Mouse (Mus musculus) ES-E14 (cell line): ENCODE data around the gene Lin7c.

Source experiments
- CHD2 ChIP-seq: IDR thresholded peaks from 2 replicates; pipeline ENCODE4 v1.6.1; 2014; ENCODE audit warnings: mild to moderate bottlenecking, low read depth, low read length, inconsistent platforms
- HCFC1 ChIP-seq: IDR thresholded peaks from 2 replicates; pipeline ENCODE4 v1.6.1; 2012; ENCODE audit warnings: low read length, inconsistent platforms, borderline replicate concordance; ENCODE audit not compliant: insufficient read depth
- MAFK ChIP-seq: IDR thresholded peaks from 2 replicates; pipeline ENCODE4 v1.6.1; 2014; ENCODE audit warnings: mild to moderate bottlenecking, low read depth, low read length, inconsistent platforms; ENCODE audit not compliant: insufficient read depth
- ZC3H11A ChIP-seq: IDR thresholded peaks from 2 replicates; pipeline ENCODE4 v1.6.1; 2012; ENCODE audit warnings: low read depth, mild to moderate bottlenecking, inconsistent platforms, low read length, borderline replicate concordance
- ZNF384 ChIP-seq: IDR thresholded peaks from 2 replicates; pipeline ENCODE4 v1.6.1; 2012; ENCODE audit warnings: low read depth, low read length, inconsistent platforms

DNA sequence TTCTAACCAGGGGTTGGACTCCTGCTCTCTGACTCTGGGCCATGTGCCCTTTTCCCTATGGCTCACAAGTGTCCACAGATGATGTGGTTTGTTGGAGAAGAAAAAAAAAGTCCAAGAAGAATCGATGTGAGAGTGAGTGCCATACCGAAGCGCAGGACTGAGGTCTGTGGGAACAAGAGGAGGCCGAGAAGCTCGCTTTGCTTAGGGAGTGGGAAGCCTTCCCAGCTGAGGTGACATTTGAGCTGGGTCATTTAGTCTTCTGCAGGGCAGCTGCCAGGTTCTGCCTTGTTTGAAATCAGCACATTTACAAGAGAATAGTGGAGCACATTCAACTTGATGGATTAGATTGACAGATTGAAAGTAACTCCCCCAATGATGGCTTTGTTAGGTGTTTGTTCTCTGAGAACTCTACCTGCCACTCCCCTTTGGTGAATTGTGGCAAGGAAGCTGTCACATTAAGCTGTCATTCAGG, 51.4 kb downstream of the Lin7c start:
- TF ChIP-seq ZNF384, result no peak
- TF ChIP-seq MAFK, result no peak
- no peak for TF ChIP-seq CHD2
- TF ChIP-seq ZC3H11A, result no peak
- no peak for TF ChIP-seq HCFC1
